Mouse (Mus musculus): ENCODE measurements around the gene Cacnb4. TPM values are rescaled to one million over a fixed set of nuclear protein-coding genes. Genes with fewer than 3 reads are reported as not detected.
A peak's percentile ranks its signal among the peaks of the same experiment; 100 is the strongest.

The Cacnb4 gene
- 14.1 and 14.7 TPM in 2 replicates for polyA plus RNA-seq (2015; fragmentation: Nextera tagmentation; extraction: Ambion mirVana)

GRCm38 (mm10) chr2:52676023-52676912, at the start of gene Cacnb4:
Cacnb4 (minus strand) TSS chr2:52676831.
- Histone ChIP-seq H3K9me3 (ENCODE audit: control insufficient read depth, low read length) (no peaks in the 10 kb centered on the region), H3K36me3 (ENCODE audit: control insufficient read depth, insufficient read depth) (no peaks in the 10 kb centered on the region), H3K9ac (replicated peaks; ENCODE audit: low read depth, low read length) (peak within 1 kb of the TSS; percentile 86), H3K4me3 (replicated peaks; ENCODE audit: low read length) (peak within 1 kb of the TSS; percentile 78), H3K27ac (ENCODE audit: low read length) (peak within 1 kb of the TSS; percentile 51), H3K4me2 (ENCODE audit: low read length) (peak within 1 kb of the TSS; percentile 95), H3K4me1 (replicated peaks; ENCODE audit: control insufficient read depth, insufficient read depth, low read length) (peaks cover 14% of the 10 kb centered on the region), H3K27me3 (replicated peaks; ENCODE audit: control insufficient read depth, insufficient read depth, low read length) (peaks cover 8% of the 10 kb centered on the region; the same call in 1 of the 2 replicates)
- WGBS, result under 1% methylated on average over 43 of the region's 77 CpGs
- peak; percentile 92 for ATAC-seq

GRCm38 (mm10) chr2:52720231-52721025, 43.8 kb upstream of the Cacnb4 start:
- peak overlapping the region; percentile 70 for H3K27ac ChIP-seq (ENCODE audit: low read length)
- no peaks in the 10 kb centered on the region for H3K36me3 ChIP-seq (ENCODE audit: control insufficient read depth, insufficient read depth)
- peaks cover 12% of the 10 kb centered on the region for H3K4me1 ChIP-seq (replicated peaks; ENCODE audit: control insufficient read depth, insufficient read depth, low read length)
- peak; percentile 78 for ATAC-seq
- 6% methylated on average over 13 of the region's 13 CpGs for WGBS
- H3K9ac ChIP-seq (replicated peaks; ENCODE audit: low read depth, low read length), result no peak overlapping the region
- no peaks in the 10 kb centered on the region for H3K27me3 ChIP-seq (replicated peaks; ENCODE audit: control insufficient read depth, insufficient read depth, low read length)
- H3K4me3 ChIP-seq (replicated peaks; ENCODE audit: low read length), result no peak overlapping the region
- no peaks in the 10 kb centered on the region for H3K9me3 ChIP-seq (ENCODE audit: control insufficient read depth, low read length)
- peak overlapping the region; percentile 34 for H3K4me2 ChIP-seq (ENCODE audit: low read length)

GRCm38 (mm10) chr2:52717076-52717475, 40.4 kb upstream of the Cacnb4 start:
- no peak overlapping the region for H3K27ac ChIP-seq (ENCODE audit: low read length)
- H3K36me3 ChIP-seq (ENCODE audit: control insufficient read depth, insufficient read depth), result peaks cover 10% of the 10 kb centered on the region
- WGBS, result 88% methylated on average over 5 of the region's 5 CpGs
- no peak overlapping the region for H3K4me3 ChIP-seq (replicated peaks; ENCODE audit: low read length)
- H3K27me3 ChIP-seq (replicated peaks; ENCODE audit: control insufficient read depth, insufficient read depth, low read length), result no peaks in the 10 kb centered on the region
- H3K9ac ChIP-seq (replicated peaks; ENCODE audit: low read depth, low read length), result no peak overlapping the region
- H3K4me2 ChIP-seq (ENCODE audit: low read length), result no peak overlapping the region
- ATAC-seq, result no peak
- peaks cover 12% of the 10 kb centered on the region for H3K4me1 ChIP-seq (replicated peaks; ENCODE audit: control insufficient read depth, insufficient read depth, low read length)
- H3K9me3 ChIP-seq (ENCODE audit: control insufficient read depth, low read length), result no peaks in the 10 kb centered on the region

GRCm38 (mm10) chr2:52715538-52715937, 38.9 kb upstream of the Cacnb4 start:
- no peaks in the 10 kb centered on the region for H3K9me3 ChIP-seq (ENCODE audit: control insufficient read depth, low read length)
- peaks cover 10% of the 10 kb centered on the region for H3K36me3 ChIP-seq (ENCODE audit: control insufficient read depth, insufficient read depth)
- peak overlapping the region; percentile 63 for H3K27ac ChIP-seq (ENCODE audit: low read length)
- no peak overlapping the region for H3K4me3 ChIP-seq (replicated peaks; ENCODE audit: low read length)
- peaks cover 10% of the 10 kb centered on the region for H3K4me1 ChIP-seq (replicated peaks; ENCODE audit: control insufficient read depth, insufficient read depth, low read length)
- H3K4me2 ChIP-seq (ENCODE audit: low read length), result no peak overlapping the region
- WGBS, result 28% methylated on average over 6 of the region's 6 CpGs
- no peaks in the 10 kb centered on the region for H3K27me3 ChIP-seq (replicated peaks; ENCODE audit: control insufficient read depth, insufficient read depth, low read length)
- no peak overlapping the region for H3K9ac ChIP-seq (replicated peaks; ENCODE audit: low read depth, low read length)
- ATAC-seq, result peak; percentile 37; the same call in 1 of the 2 replicates

GRCm38 (mm10) chr2:52714111-52714510, 37.5 kb upstream of the Cacnb4 start:
- Histone ChIP-seq H3K36me3 (ENCODE audit: control insufficient read depth, insufficient read depth) (peaks cover 10% of the 10 kb centered on the region), H3K4me1 (replicated peaks; ENCODE audit: control insufficient read depth, insufficient read depth, low read length) (peaks cover 5% of the 10 kb centered on the region; the same call in 1 of the 2 replicates), H3K4me3 (replicated peaks; ENCODE audit: low read length) (no peak overlapping the region), H3K27ac (ENCODE audit: low read length) (no peak overlapping the region), H3K9ac (replicated peaks; ENCODE audit: low read depth, low read length) (no peak overlapping the region), H3K4me2 (ENCODE audit: low read length) (no peak overlapping the region), H3K9me3 (ENCODE audit: control insufficient read depth, low read length) (no peaks in the 10 kb centered on the region), H3K27me3 (replicated peaks; ENCODE audit: control insufficient read depth, insufficient read depth, low read length) (no peaks in the 10 kb centered on the region)
- 93% methylated on average over 4 of the region's 4 CpGs for WGBS
- ATAC-seq, result no peak

GRCm38 (mm10) chr2:52710804-52711203, 34.2 kb upstream of the Cacnb4 start:
- Histone ChIP-seq H3K27me3 (replicated peaks; ENCODE audit: control insufficient read depth, insufficient read depth, low read length) (no peaks in the 10 kb centered on the region), H3K9me3 (ENCODE audit: control insufficient read depth, low read length) (no peaks in the 10 kb centered on the region), H3K4me3 (replicated peaks; ENCODE audit: low read length) (no peak overlapping the region), H3K36me3 (ENCODE audit: control insufficient read depth, insufficient read depth) (peaks cover 20% of the 10 kb centered on the region), H3K4me1 (replicated peaks; ENCODE audit: control insufficient read depth, insufficient read depth, low read length) (0 out of 2 replicates have a peak, but pooled peaks cover 2% of the 10 kb centered on the region), H3K4me2 (ENCODE audit: low read length) (no peak overlapping the region), H3K9ac (replicated peaks; ENCODE audit: low read depth, low read length) (no peak overlapping the region), H3K27ac (ENCODE audit: low read length) (no peak overlapping the region)
- no peak for ATAC-seq
- WGBS, result 93% methylated on average over 2 of the region's 2 CpGs

GRCm38 (mm10) chr2:52709417-52709816, 32.8 kb upstream of the Cacnb4 start:
- no peak for ATAC-seq

GRCm38 (mm10) chr2:52701368-52702036, 24.9 kb upstream of the Cacnb4 start:
- Histone ChIP-seq H3K9ac (replicated peaks; ENCODE audit: low read depth, low read length) (no peak overlapping the region), H3K4me2 (ENCODE audit: low read length) (no peak overlapping the region), H3K27me3 (replicated peaks; ENCODE audit: control insufficient read depth, insufficient read depth, low read length) (no peaks in the 10 kb centered on the region), H3K4me3 (replicated peaks; ENCODE audit: low read length) (no peak overlapping the region), H3K27ac (ENCODE audit: low read length) (no peak overlapping the region), H3K4me1 (replicated peaks; ENCODE audit: control insufficient read depth, insufficient read depth, low read length) (no peaks in the 10 kb centered on the region), H3K9me3 (ENCODE audit: control insufficient read depth, low read length) (no peaks in the 10 kb centered on the region), H3K36me3 (ENCODE audit: control insufficient read depth, insufficient read depth) (peaks cover 10% of the 10 kb centered on the region)
- WGBS, result 66% methylated on average over 11 of the region's 11 CpGs
- ATAC-seq, result no peak

More at GRCm38 (mm10) chr2:52709417-52709816, 32.8 kb upstream of the Cacnb4 start:
- H3K4me3 ChIP-seq (replicated peaks; ENCODE audit: low read length), result no peak overlapping the region
- H3K36me3 ChIP-seq (ENCODE audit: control insufficient read depth, insufficient read depth), result peaks cover 18% of the 10 kb centered on the region
- H3K4me2 ChIP-seq (ENCODE audit: low read length), result no peak overlapping the region
- 92% methylated on average over 5 of the region's 5 CpGs for WGBS
- H3K27me3 ChIP-seq (replicated peaks; ENCODE audit: control insufficient read depth, insufficient read depth, low read length), result no peaks in the 10 kb centered on the region
- no peak overlapping the region for H3K9ac ChIP-seq (replicated peaks; ENCODE audit: low read depth, low read length)
- no peaks in the 10 kb centered on the region for H3K4me1 ChIP-seq (replicated peaks; ENCODE audit: control insufficient read depth, insufficient read depth, low read length)
- H3K9me3 ChIP-seq (ENCODE audit: control insufficient read depth, low read length), result no peaks in the 10 kb centered on the region
- H3K27ac ChIP-seq (ENCODE audit: low read length), result no peak overlapping the region
